Mouse (Mus musculus) bone marrow, adult 2 months (tissue): ENCODE data around the gene Tmem117. TPM values are rescaled to one million over a fixed set of nuclear protein-coding genes. Genes with fewer than 3 reads are reported as not detected.

Experiments
- H3K27ac ChIP-seq: fragments of 200-500 bp; 2 replicates; pipeline ENCODE4 v1.5.1; 2012; ENCODE audit warnings: low read depth, mild to moderate bottlenecking, control low read depth, inconsistent platforms, low read length; ENCODE audit not compliant: control insufficient read depth, poor library complexity, insufficient read depth
- H3K4me1 ChIP-seq: fragments of 200-500 bp; 2 replicates; pipeline ENCODE4 v1.6.1; 2011; ENCODE audit warnings: low read length; ENCODE audit not compliant: control insufficient read depth, insufficient read depth
- H3K4me3 ChIP-seq: fragments of 200-500 bp; replicated peaks from 2 replicates; pipeline ENCODE3; 2011; ENCODE audit warnings: mild to moderate bottlenecking, low read depth, low read length, control low read depth; ENCODE audit not compliant: control insufficient read depth
- CTCF ChIP-seq: fragments of 200-500 bp; IDR thresholded peaks from 2 replicates; pipeline ENCODE4 v1.5.1; 2011; ENCODE audit warnings: low read length, control low read depth; ENCODE audit not compliant: control insufficient read depth, insufficient read depth
- POLR2A ChIP-seq: fragments of 200-500 bp; IDR thresholded peaks from 2 replicates; pipeline ENCODE4 v1.6.1; 2011; ENCODE audit warnings: low read depth, mild to moderate bottlenecking, control low read depth, low read length, borderline replicate concordance; ENCODE audit not compliant: control insufficient read depth
- WGBS: fragments of 180-500 bp; shearing (Covaris S2); methylation state at CpG from one replicate; pipeline ENCODE4 v1.1.7; 2018; 5-methylcytosine and 5-hydroxymethylcytosine counted together
- polyA plus RNA-seq: library from polyadenylated mRNA; stranded (reverse); fragments of >200 nt; gene quantifications from 2 replicates; pipeline ENCODE4 v1.2.4, GENCODE M21; 2011; ENCODE audit warnings: low replicate concordance; ENCODE audit not compliant: missing spikeins, insufficient read depth, insufficient read length

Tmem117 gene
- polyA plus RNA-seq, 1 experiment: 2.0 TPM

GRCm38 (mm10) chr15:94859641-94860040 lies 230.6 kb downstream of the Tmem117 start:
- Histone ChIP-seq H3K27ac (no peak overlapping the region), H3K4me3 (no peak overlapping the region), H3K4me1 (no peaks in the 10 kb centered on the region)
- TF ChIP-seq POLR2A: no peak
- TF ChIP-seq CTCF: no peak
- WGBS: 88% methylated on average over 6 of the region's 6 CpGs

DNA sequence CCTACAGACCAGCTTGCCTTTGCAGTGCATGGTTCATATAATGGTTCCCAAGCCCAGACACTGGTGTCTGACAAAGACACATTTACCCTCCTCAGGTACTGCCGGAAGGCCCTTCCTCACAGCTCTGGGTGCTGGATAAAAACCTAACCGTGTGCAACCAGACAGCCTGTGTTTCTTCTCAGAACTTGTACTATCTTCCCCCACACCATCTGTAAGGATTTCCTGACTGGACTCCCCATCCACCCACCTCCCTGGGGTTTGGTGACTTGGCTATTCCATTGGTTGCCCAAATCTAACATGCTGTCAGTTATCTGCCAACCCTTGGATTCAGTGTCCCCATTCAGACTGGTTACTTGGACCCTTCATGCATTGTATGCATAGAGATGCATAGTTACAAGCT lies 232.1 kb downstream of the Tmem117 start:
- 90% methylated on average over 2 of the region's 2 CpGs for WGBS
- Histone ChIP-seq H3K4me1 (no peaks in the 10 kb centered on the region), H3K27ac (no peak overlapping the region), H3K4me3 (no peak overlapping the region)
- TF ChIP-seq POLR2A (no peak), CTCF (no peak)

DNA sequence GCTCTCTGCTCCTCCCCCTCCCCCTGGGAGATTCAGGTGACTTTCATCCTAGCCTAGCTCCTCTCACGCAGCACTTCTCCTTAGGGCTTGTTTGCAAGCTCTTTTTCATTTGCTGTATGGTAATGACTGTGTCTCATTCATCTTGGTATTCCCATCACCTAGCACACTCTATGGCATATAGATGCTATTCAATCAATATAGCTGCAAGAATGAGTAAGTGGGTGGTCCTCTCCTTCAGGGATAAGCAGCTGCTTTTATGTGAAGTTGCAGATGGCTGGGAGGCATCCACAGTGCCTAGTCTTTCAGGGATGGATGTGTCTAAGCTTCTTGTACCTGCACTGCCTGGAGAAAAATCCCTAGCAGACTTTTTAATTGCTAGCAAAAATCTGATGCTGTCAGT lies 235.1 kb downstream of the Tmem117 start:
- WGBS: 53% methylated on average over 1 of the region's 1 CpGs
- no peak overlapping the region for H3K4me3 ChIP-seq
- H3K4me1 ChIP-seq: no peaks in the 10 kb centered on the region
- TF ChIP-seq POLR2A (no peak), CTCF (no peak)
- no peak overlapping the region for H3K27ac ChIP-seq

- no peak overlapping the region for H3K4me3 ChIP-seq
- no peak for TF ChIP-seq POLR2A
- TF ChIP-seq CTCF: no peak
- no peak overlapping the region for H3K27ac ChIP-seq
- WGBS: 76% methylated on average over 5 of the region's 5 CpGs
- no peaks in the 10 kb centered on the region for H3K4me1 ChIP-seq
Measured at GRCm38 (mm10) chr15:94868372-94868771, 239.3 kb downstream of the Tmem117 start.

- Histone ChIP-seq H3K27ac (no peak overlapping the region), H3K4me3 (no peak overlapping the region), H3K4me1 (no peaks in the 10 kb centered on the region)
- no peak for TF ChIP-seq POLR2A
- TF ChIP-seq CTCF: no peak
- 69% methylated on average over 4 of the region's 4 CpGs for WGBS
Measured at GRCm38 (mm10) chr15:94885026-94885425, 256.0 kb downstream of the Tmem117 start.

DNA sequence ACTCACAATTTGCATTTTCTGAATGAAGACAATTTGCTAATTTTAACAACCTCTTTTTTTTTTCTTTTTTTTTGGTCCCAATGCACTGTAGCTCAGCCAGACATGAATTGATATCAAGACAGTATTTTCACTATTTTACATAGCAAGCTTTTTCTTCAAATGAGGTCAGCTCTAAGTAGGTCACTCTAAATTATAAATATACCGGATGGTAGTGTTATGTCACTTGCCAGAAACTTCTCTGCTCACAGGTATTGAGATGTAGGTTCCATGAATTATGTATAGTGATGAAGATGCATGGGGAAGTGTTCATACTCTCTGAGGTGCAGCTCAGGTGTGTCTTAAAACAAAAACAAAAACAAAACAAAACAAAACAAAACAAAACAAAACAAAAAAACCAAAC lies 264.2 kb downstream of the Tmem117 start:
- H3K27ac ChIP-seq: no peak overlapping the region
- H3K4me1 ChIP-seq: no peaks in the 10 kb centered on the region
- H3K4me3 ChIP-seq: no peak overlapping the region
- 81% methylated on average over 1 of the region's 1 CpGs for WGBS
- no peak for TF ChIP-seq CTCF
- no peak for TF ChIP-seq POLR2A

DNA sequence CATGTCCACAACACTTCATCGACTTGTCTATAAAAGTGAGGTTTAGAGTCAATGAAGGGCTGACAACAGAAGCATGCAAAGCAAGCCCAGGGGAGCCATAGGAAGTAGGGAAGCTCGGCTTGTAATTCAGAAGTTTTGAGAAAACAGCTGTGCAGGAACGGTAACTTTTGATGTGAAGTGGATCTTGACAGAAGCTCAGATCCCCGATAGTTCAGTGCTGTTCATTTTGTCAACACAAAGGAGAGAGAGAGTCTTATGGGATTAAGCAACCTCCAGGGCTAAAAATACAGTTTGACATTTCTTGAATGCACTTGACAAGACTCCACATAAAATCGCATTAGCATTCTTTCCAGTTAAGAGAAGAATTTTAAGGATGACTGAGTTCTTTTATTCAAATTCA lies 265.1 kb downstream of the Tmem117 start:
- TF ChIP-seq POLR2A: no peak
- TF ChIP-seq CTCF: no peak
- 85% methylated on average over 5 of the region's 5 CpGs for WGBS
- Histone ChIP-seq H3K4me3 (no peak overlapping the region), H3K27ac (no peak overlapping the region), H3K4me1 (no peaks in the 10 kb centered on the region)

DNA sequence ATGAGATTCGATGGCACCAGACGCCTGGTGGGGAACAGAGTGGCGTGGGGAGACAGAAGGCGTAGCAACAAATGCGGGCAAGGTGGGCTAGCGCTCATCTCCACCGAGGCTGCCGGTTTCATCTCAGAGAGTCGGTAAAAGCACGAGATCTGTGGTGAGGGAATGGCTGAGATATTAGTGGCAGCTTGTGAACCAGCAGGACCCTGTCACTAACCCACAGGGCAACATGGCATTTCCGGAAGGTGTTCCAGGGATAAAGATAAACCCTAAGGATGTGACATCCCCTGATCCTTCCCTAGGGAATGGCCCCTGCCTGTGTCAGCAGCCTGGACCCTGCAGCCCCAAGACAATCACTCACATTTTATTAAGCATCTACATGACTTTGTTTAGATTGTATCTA lies 266.6 kb downstream of the Tmem117 start:
- Histone ChIP-seq H3K4me1 (no peaks in the 10 kb centered on the region), H3K27ac (no peak overlapping the region), H3K4me3 (no peak overlapping the region)
- 81% methylated on average over 11 of the region's 11 CpGs for WGBS
- no peak for TF ChIP-seq CTCF

GRCm38 (mm10) chr15:94903188-94903587 lies 274.2 kb downstream of the Tmem117 start:
- WGBS: 93% methylated on average over 1 of the region's 1 CpGs
- Histone ChIP-seq H3K4me1 (no peaks in the 10 kb centered on the region), H3K27ac (no peak overlapping the region), H3K4me3 (no peak overlapping the region)
- TF ChIP-seq POLR2A: no peak
- TF ChIP-seq CTCF: no peak
